Mouse (Mus musculus) limb, embryonic 12.5 days (tissue): ENCODE measurements around the gene Chchd10. TPM values are rescaled to one million over a fixed set of nuclear protein-coding genes. Genes with fewer than 3 reads are reported as not detected.
"Not testable (repeated sequence)": the region's sequence is repeated elsewhere in the genome, so short reads cannot be mapped to it uniquely, and the experiment has no call there.

ENCODE experiments used
- ATAC-seq: fragments of 200-750 bp; cut with Nextera tagmentation; 2 replicates; pipeline ENCODE4 v1.8.0; 2017; ENCODE audit warnings: low read depth, moderate TSS enrichment; ENCODE audit not compliant: insufficient number of reproducible peaks, insufficient read depth, low FRiP score, low TSS enrichment
- H3K27ac ChIP-seq: fragments of 300-500 bp; sonication (generic); 2 replicates; pipeline ENCODE4 v1.5.1; 2016; ENCODE audit warnings: mild to moderate bottlenecking, moderate library complexity
- H3K27me3 ChIP-seq: fragments of 300-500 bp; sonication (generic); 2 replicates; pipeline ENCODE4 v1.6.1; 2016; ENCODE audit warnings: mild to moderate bottlenecking, moderate library complexity
- H3K36me3 ChIP-seq: fragments of 300-500 bp; sonication (generic); 2 replicates; pipeline ENCODE4 v1.6.1; 2016; ENCODE audit warnings: mild to moderate bottlenecking, moderate library complexity
- H3K4me1 ChIP-seq: fragments of 300-500 bp; sonication (generic); replicated peaks from 2 replicates; pipeline ENCODE4 v1.6.1; 2016
- H3K4me2 ChIP-seq: fragments of 300-500 bp; sonication (generic); 2 replicates; pipeline ENCODE4 v1.6.1; 2016; ENCODE audit warnings: mild to moderate bottlenecking, moderate library complexity
- H3K4me3 ChIP-seq: fragments of 300-500 bp; sonication (generic); replicated peaks from 2 replicates; pipeline ENCODE4 v1.5.1; 2016; ENCODE audit warnings: mild to moderate bottlenecking
- H3K9ac ChIP-seq: fragments of 300-500 bp; sonication (generic); replicated peaks from 2 replicates; pipeline ENCODE4 v1.6.1; 2016; ENCODE audit warnings: mild to moderate bottlenecking, moderate library complexity
- H3K9me3 ChIP-seq: fragments of 300-500 bp; sonication (generic); 2 replicates; pipeline ENCODE4 v1.6.1; 2016; ENCODE audit warnings: mild to moderate bottlenecking, moderate library complexity
- WGBS: fragments of 180-500 bp; shearing (Covaris S2); methylation state at CpG from one replicate; pipeline ENCODE4 v1.1.7; 2016; 5-methylcytosine and 5-hydroxymethylcytosine counted together
- polyA plus RNA-seq: library from polyadenylated mRNA; unstranded; fragments of >200 nt; fragmentation: Nextera tagmentation; extraction: Ambion mirVana; gene quantifications from 2 replicates; pipeline ENCODE4 v1.2.1, GENCODE M21; 2016

Chchd10 gene
- 5.5 and 8.0 TPM in 2 replicates for polyA plus RNA-seq

- peak within 1 kb of the TSS; percentile 91 for H3K4me2 ChIP-seq
- peak within 1 kb of the TSS; percentile 70 for H3K4me3 ChIP-seq
- H3K9me3 ChIP-seq: no peaks in the 10 kb centered on the region
- peaks cover 47% of the 10 kb centered on the region for H3K4me1 ChIP-seq
- H3K9ac ChIP-seq: peak within 1 kb of the TSS; percentile 91
- peak within 1 kb of the TSS; percentile 79 for H3K27ac ChIP-seq
- peaks cover 6% of the 10 kb centered on the region for H3K36me3 ChIP-seq
- peaks cover 49% of the 10 kb centered on the region for H3K27me3 ChIP-seq
- 28% methylated on average over 6 of the region's 6 CpGs for WGBS
- ATAC-seq: no peak
These were observed at the start of gene Chchd10 for GRCm38 (mm10) chr10:75932891-75933290. Gene Chchd10, plus strand, starts transcription at chr10:75933130.

GRCm38 (mm10) chr10:75883232-75883552 is 49.7 kb upstream of the Chchd10 start:
- Histone ChIP-seq H3K9ac (no peak overlapping the region), H3K27me3 (no peaks in the 10 kb centered on the region), H3K4me1 (peaks cover 21% of the 10 kb centered on the region), H3K4me2 (peak overlapping the region; percentile 45), H3K36me3 (no peaks in the 10 kb centered on the region), H3K27ac (peak overlapping the region; percentile 93; the same call in 1 of the 2 replicates), H3K9me3 (no peaks in the 10 kb centered on the region), H3K4me3 (peak overlapping the region; percentile 9; the same call in 1 of the 2 replicates)
- WGBS: 1% methylated on average over 10 of the region's 10 CpGs
- ATAC-seq: peak; percentile 64; the same call in 1 of the 2 replicates

- Histone ChIP-seq H3K9me3 (no peaks in the 10 kb centered on the region), H3K27me3 (no peaks in the 10 kb centered on the region), H3K36me3 (no peaks in the 10 kb centered on the region), H3K4me1 (peaks cover 30% of the 10 kb centered on the region), H3K9ac (no peak overlapping the region), H3K4me2 (no peak overlapping the region), H3K27ac (no peak overlapping the region), H3K4me3 (no peak overlapping the region)
- 91% methylated on average over 8 of the region's 8 CpGs for WGBS
- ATAC-seq: no peak
These were observed 48.2 kb upstream of the Chchd10 start for GRCm38 (mm10) chr10:75884742-75885141.

- H3K36me3 ChIP-seq, H3K27me3 ChIP-seq, ATAC-seq, H3K27ac ChIP-seq, H3K4me3 ChIP-seq, H3K9me3 ChIP-seq, H3K9ac ChIP-seq, H3K4me2 ChIP-seq: not testable (repeated sequence)
- H3K4me1 ChIP-seq: peaks cover 18% of the 10 kb centered on the region
- WGBS: 80% methylated on average over 5 of the region's 5 CpGs
These were observed 45.4 kb upstream of the Chchd10 start for GRCm38 (mm10) chr10:75887504-75887903.

DNA sequence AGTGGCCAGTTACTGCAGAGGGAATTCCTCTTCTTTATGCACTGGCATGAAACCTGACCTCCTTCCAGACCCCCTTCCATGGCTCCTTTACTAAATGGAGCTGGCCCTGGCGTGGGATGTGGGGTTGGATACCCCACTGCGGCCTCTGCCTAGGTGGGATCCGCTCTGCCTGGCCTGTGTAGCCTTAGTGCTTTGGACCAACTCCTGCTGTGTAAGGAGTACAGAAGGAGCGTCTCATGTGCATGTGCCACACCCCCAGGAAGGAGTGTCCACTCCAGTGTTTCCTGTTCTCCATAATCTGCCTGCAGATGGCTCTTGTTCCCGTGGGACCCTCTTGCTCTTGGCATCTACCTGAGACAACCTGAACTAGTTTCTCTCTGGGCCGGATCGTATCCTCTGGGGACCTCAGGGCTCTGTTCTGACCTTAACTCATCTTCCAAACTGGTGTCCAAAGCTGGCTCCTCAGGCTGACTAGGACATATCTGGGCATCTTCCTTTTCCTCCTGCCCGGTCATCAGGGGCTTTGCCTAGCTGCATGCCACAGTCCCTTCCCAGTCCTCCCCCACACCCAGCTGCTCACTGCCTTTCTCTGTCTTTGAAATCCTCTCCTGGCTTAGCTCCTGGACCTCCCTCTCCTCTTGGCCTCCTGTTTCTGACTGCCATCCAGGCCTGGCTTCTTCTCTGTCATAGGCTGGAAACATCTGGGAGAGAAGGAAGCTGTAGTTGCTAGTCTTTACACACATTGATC is 43.4 kb upstream of the Chchd10 start:
- H3K36me3 ChIP-seq: peaks cover 11% of the 10 kb centered on the region
- 51% methylated on average over 8 of the region's 8 CpGs for WGBS
- no peaks in the 10 kb centered on the region for H3K9me3 ChIP-seq
- H3K9ac ChIP-seq: no peak overlapping the region
- no peak overlapping the region for H3K27ac ChIP-seq
- ATAC-seq: no peak
- H3K4me3 ChIP-seq: no peak overlapping the region
- no peaks in the 10 kb centered on the region for H3K27me3 ChIP-seq
- H3K4me2 ChIP-seq: no peak overlapping the region
- peaks cover 20% of the 10 kb centered on the region for H3K4me1 ChIP-seq

- WGBS: 1% methylated on average over 51 of the region's 51 CpGs
- Histone ChIP-seq H3K4me3 (peak within 1 kb of the TSS; percentile 45), H3K9ac (peak within 1 kb of the TSS; percentile 52), H3K4me1 (peaks cover 20% of the 10 kb centered on the region), H3K27ac (peak within 1 kb of the TSS; percentile 66), H3K27me3 (no peaks in the 10 kb centered on the region), H3K9me3 (no peaks in the 10 kb centered on the region), H3K4me2 (peak within 1 kb of the TSS; percentile 91), H3K36me3 (peaks cover 46% of the 10 kb centered on the region)
- ATAC-seq: peak; percentile 99
These were observed 39.7 kb upstream of the Chchd10 start, which contains the start of gene Derl3 for GRCm38 (mm10) chr10:75893089-75893750. Gene Derl3, plus strand, starts transcription at chr10:75893413.

DNA sequence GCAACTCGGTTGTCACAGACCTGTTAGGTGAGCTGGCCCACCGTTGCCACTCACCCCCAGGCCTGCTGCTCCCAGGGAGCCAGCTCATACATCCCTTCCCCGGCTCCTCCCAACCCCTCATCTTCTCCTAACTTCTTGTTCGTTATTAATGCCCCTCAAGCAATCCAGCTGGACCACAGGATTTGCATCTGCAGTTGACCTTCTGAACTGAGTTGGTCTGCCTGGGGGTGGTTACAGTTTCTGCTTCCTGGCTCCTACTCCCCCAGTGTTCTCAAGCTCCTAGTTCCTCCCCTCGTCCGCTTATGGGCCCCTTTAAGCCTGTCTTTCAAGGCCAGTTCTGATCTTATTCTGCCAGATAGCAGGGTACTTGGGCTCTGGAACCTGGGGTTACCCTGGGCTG is 38.3 kb upstream of the Chchd10 start:
- H3K4me1 ChIP-seq: peaks cover 13% of the 10 kb centered on the region
- 62% methylated on average over 6 of the region's 6 CpGs for WGBS
- H3K36me3 ChIP-seq: peaks cover 60% of the 10 kb centered on the region
- no peak overlapping the region for H3K4me2 ChIP-seq
- no peak overlapping the region for H3K9ac ChIP-seq
- H3K27me3 ChIP-seq: no peaks in the 10 kb centered on the region
- no peak for ATAC-seq
- no peak overlapping the region for H3K27ac ChIP-seq
- H3K4me3 ChIP-seq: no peak overlapping the region
- no peaks in the 10 kb centered on the region for H3K9me3 ChIP-seq

GRCm38 (mm10) chr10:75895730-75896129 is 37.2 kb upstream of the Chchd10 start:
- Histone ChIP-seq H3K4me3 (no peak overlapping the region), H3K36me3 (peaks cover 69% of the 10 kb centered on the region), H3K9ac (no peak overlapping the region), H3K4me2 (no peak overlapping the region), H3K27me3 (no peaks in the 10 kb centered on the region), H3K9me3 (no peaks in the 10 kb centered on the region), H3K27ac (no peak overlapping the region), H3K4me1 (peaks cover 11% of the 10 kb centered on the region)
- no peak for ATAC-seq
- WGBS: 95% methylated on average over 5 of the region's 5 CpGs

DNA sequence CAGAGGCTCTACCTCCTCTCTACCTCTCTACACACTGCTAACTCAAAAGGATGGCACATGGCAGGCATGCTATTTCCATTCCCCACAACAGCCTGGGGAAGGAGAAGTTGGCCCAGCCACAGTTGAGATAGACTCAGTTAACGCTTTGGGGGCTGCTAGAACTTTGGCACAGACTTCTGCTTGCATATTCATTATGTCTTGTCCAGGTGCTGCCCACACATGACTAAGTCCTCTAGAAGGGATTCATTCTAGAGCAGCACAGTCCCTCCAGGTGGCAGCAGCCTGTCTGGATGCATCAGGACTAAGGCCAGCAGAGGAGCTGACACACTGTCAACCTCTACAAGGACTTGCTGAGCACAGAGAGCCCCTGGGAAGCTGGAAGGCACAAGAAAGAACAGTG is 36.7 kb upstream of the Chchd10 start:
- Histone ChIP-seq H3K9ac (no peak overlapping the region), H3K4me3 (no peak overlapping the region), H3K27ac (no peak overlapping the region), H3K27me3 (no peaks in the 10 kb centered on the region), H3K36me3 (peaks cover 74% of the 10 kb centered on the region), H3K4me2 (no peak overlapping the region), H3K9me3 (no peaks in the 10 kb centered on the region), H3K4me1 (peaks cover 11% of the 10 kb centered on the region)
- no peak for ATAC-seq
- 97% methylated on average over 1 of the region's 1 CpGs for WGBS

DNA sequence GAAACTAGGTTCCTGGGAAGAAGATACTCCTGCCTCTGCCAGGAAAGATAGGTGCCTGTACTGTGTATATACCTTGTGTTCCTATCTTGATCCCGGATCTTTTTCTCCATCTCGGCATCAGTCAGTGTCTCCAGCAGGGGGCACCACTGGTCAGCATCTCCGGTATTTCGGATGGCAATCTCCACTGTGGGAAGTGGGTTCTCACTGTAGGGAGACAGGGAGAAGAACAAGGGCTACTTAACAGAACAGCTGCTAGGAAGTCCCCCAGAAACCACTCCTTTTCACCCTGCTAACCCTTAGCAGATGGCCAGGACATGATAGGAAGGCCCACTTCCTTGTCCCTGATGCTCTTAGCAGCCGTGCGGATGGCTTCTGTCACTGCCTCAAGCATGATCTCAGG is 35.6 kb upstream of the Chchd10 start:
- Histone ChIP-seq H3K36me3 (peaks cover 86% of the 10 kb centered on the region), H3K4me1 (peaks cover 11% of the 10 kb centered on the region), H3K9ac (no peak overlapping the region), H3K27ac (no peak overlapping the region), H3K4me3 (no peak overlapping the region), H3K27me3 (no peaks in the 10 kb centered on the region), H3K4me2 (no peak overlapping the region), H3K9me3 (no peaks in the 10 kb centered on the region)
- ATAC-seq: no peak
- WGBS: 45% methylated on average over 6 of the region's 6 CpGs

DNA sequence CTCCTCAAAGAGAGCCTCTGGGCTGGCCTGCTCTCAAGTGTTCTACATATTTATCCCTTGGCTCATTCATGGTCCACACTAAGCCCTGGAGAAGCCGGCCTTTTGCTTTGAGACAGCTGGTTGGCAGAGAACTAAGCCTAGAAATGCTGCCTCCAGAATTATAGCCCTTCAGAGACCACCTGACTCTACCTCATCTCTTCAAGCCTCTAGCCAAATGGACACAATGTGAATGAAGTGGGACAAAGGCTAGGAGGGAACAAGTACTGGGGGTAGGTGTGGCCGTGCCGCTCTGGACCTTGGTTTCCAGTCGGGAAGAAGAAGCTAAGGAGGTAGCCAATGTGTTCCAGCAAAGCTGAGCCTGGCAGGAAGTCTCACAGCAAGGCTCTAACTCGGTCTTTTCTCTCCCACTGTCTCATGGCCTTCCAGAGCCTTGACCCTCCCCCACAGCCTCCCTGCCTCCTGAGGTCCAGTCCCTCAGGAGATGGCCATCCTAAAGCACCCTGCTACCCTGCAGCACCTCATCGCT is 34.8 kb upstream of the Chchd10 start:
- Histone ChIP-seq H3K27me3 (no peaks in the 10 kb centered on the region), H3K9me3 (no peaks in the 10 kb centered on the region), H3K9ac (no peak overlapping the region), H3K36me3 (peaks cover 93% of the 10 kb centered on the region), H3K4me2 (no peak overlapping the region), H3K27ac (no peak overlapping the region), H3K4me1 (peaks cover 11% of the 10 kb centered on the region), H3K4me3 (no peak overlapping the region)
- WGBS: 76% methylated on average over 6 of the region's 6 CpGs
- ATAC-seq: no peak
